Mouse (Mus musculus) midbrain, embryonic 10.5 days (tissue): ENCODE data around the gene Atp6v0d1. TPM values are rescaled to one million over a fixed set of nuclear protein-coding genes. Genes with fewer than 3 reads are reported as not detected.
"Not testable (repeated sequence)": the region's sequence is repeated elsewhere in the genome, so short reads cannot be mapped to it uniquely, and the experiment has no call there.

Experiments used
- DNase-seq: peaks from one replicate; pipeline ENCODE4 v3.0.0-alpha.2; 2017; ENCODE audit warnings: low spot score
- H3K27ac ChIP-seq: fragments of 300-500 bp; sonication (generic); replicated peaks from 2 replicates; pipeline ENCODE4 v1.5.1; 2016; ENCODE audit warnings: mild to moderate bottlenecking
- H3K27me3 ChIP-seq: fragments of 300-500 bp; sonication (generic); 2 replicates; pipeline ENCODE4 v1.6.1; 2016; ENCODE audit warnings: low read depth, mild to moderate bottlenecking; ENCODE audit not compliant: poor library complexity, severe bottlenecking
- H3K36me3 ChIP-seq: fragments of 300-500 bp; sonication (generic); 2 replicates; pipeline ENCODE4 v1.6.1; 2016; ENCODE audit warnings: mild to moderate bottlenecking, moderate library complexity
- H3K4me1 ChIP-seq: fragments of 300-500 bp; sonication (generic); 2 replicates; pipeline ENCODE4 v1.6.1; 2016
- H3K4me3 ChIP-seq: fragments of 300-500 bp; sonication (generic); 2 replicates; pipeline ENCODE4 v1.5.1; 2016; ENCODE audit warnings: mild to moderate bottlenecking, moderate library complexity
- H3K9me3 ChIP-seq: fragments of 300-500 bp; sonication (generic); replicated peaks from 2 replicates; pipeline ENCODE4 v1.6.1; 2016; ENCODE audit warnings: mild to moderate bottlenecking
- WGBS: fragments of 180-500 bp; shearing (Covaris S2); methylation state at CpG from one replicate; pipeline ENCODE4 v1.1.7; 2016; 5-methylcytosine and 5-hydroxymethylcytosine counted together
- polyA plus RNA-seq: library from polyadenylated mRNA; unstranded; fragments of >200 nt; fragmentation: Nextera tagmentation; extraction: Ambion mirVana; gene quantifications from 2 replicates; pipeline ENCODE4 v1.2.1, GENCODE M21; 2016

Atp6v0d1 gene
- polyA plus RNA-seq, 1 experiment from 2014 or later: 85.4 TPM

DNA sequence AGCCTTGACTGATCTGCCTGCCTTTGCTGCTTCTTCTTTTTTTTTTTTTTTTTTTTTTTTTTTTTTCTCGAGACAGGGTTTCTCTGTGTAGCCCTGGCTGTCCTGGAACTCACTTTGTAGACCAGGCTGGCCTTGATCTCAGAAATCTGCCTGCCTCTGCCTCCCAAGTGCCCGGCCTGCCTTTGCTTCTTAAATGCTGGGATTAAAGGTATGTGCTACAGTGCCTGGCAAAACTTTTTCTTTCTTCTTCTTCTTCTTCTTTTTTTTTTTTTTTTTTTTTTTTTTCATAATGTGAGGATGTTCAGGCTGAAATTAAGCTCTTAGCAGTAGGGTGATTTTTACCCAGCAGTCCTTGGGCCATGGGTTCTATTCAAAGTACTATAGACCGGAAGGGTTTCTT, 36.7 kb upstream of the Atp6v0d1 start:
- H3K27me3 ChIP-seq: peaks cover 13% of the 10 kb centered on the region
- WGBS: 79% methylated on average over 3 of the region's 3 CpGs
- peaks cover 32% of the 10 kb centered on the region for H3K4me1 ChIP-seq
- H3K36me3 ChIP-seq, DNase-seq, H3K4me3 ChIP-seq, H3K9me3 ChIP-seq, H3K27ac ChIP-seq: not testable (repeated sequence)

DNA sequence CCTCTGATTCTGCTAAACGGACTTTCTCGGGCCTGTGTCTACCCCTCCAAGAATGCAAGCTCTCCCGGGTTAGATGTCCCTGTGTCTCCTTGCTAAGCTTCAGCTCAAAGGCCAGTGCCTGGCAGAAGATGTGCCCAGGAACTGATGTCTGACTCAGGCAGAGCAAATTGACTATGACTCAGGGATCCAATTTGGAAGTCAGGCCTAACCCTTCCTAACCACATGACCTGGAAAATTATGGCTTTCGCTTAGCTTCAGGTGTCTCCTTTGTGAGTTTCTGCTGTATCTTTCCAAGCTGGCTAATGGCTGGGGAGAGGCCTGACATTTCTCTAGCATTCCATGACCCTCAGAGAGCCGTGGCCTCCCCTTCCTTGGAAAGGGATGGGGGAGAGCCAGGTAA, 35.5 kb upstream of the Atp6v0d1 start:
- DNase-seq: no peak
- Histone ChIP-seq H3K36me3 (no peaks in the 10 kb centered on the region), H3K4me3 (no peak overlapping the region), H3K4me1 (peaks cover 24% of the 10 kb centered on the region), H3K9me3 (no peaks in the 10 kb centered on the region), H3K27ac (no peak overlapping the region), H3K27me3 (peaks cover 13% of the 10 kb centered on the region)
- WGBS: 73% methylated on average over 5 of the region's 5 CpGs

DNA sequence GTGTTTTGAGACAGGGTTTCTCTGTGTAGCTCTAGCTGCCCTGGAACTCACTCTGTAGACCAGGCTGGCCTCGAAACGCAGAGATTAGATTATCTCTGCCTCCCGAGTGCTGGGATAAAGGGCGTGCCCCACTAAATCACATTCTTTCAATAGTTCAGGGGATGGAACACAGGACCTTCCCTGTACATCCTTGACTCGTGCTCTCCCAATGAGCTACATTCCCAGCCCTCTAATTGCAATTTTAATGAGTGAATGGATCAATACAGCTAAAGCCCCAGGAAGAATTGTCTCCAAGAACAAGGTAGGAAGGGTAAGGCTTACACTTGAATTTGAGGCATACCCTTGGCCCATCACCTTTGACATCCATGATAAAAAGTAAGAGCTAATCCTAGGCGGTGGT, 32.9 kb upstream of the Atp6v0d1 start:
- Histone ChIP-seq H3K4me1 (peaks cover 14% of the 10 kb centered on the region), H3K27me3 (peaks cover 28% of the 10 kb centered on the region), H3K36me3 (no peaks in the 10 kb centered on the region), H3K4me3 (no peak overlapping the region), H3K9me3 (no peaks in the 10 kb centered on the region), H3K27ac (no peak overlapping the region)
- no peak for DNase-seq
- WGBS: 78% methylated on average over 6 of the region's 6 CpGs

DNA sequence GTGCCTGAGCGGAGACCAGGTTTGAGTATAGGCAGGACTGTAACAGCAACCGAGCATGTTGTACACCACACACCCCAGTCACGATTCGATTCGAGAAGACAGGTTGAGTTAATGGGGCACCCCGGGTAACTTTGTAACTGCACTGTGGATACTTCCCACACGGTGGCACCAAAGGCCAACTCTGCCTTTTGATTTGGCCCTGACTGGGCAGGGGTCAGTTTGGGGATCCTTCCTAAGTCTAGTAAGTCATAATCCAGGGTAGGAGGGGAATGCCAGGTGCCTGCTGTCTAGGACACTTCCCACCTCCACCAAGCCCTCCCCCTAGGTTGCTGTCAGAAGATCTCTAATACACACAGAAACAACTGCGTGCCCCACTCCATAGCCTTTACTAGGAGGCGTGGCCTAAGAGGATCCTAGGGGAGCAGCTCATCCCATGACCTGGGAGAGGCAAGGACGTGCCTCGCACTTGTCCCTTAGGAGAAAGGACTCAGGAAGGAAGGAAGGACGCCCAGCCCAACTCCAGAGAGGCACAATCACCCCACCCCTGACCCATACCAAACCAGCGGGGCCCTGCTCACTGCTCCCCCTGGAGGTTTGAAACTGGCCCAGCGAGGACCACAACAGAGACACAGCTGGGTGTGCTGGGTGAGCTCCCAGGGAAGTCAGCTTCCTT, 30.7 kb upstream of the Atp6v0d1 start:
- Histone ChIP-seq H3K4me3 (peak overlapping the region; percentile 22), H3K36me3 (no peaks in the 10 kb centered on the region), H3K27me3 (peaks cover 24% of the 10 kb centered on the region), H3K4me1 (peaks cover 17% of the 10 kb centered on the region), H3K9me3 (no peaks in the 10 kb centered on the region), H3K27ac (no peak overlapping the region)
- DNase-seq: peak; percentile 56
- 7% methylated on average over 14 of the region's 14 CpGs for WGBS

DNA sequence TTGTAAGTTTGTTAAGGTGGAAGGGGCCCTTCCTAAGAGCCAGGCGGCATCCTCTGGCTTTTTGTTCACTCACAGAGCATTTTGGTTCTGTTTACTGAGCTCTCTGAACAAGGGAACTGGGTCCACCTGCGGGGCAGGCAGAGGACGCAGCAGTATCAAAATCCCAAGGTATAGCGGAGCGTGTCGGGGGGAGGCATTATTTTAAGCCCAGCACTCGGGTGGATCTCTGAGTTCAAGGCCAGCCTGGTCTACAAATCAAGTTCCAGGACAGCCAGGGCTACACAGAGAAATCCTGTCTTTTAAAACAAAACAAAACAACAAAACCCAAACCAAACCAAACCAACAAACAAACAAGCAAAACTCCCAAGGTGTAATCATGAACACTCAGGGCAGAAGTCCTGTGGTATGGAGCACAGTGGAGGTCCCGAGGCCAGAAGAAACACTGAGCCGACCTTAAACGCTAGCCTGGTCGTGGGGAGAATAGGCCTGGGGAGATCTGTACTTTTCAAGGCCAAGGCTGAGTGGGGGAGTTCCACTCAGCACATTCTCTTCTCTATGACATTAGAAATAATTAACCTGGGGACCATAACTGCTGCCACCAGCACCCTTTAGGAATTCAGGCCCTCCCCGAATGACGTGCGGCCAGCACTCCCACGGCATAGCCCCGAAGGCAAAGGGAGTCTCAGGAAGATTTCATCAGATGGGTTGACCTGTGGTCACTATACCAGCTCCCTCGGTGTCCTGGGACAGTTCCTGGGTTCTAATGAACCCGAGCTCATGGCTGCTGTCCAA, 28.8 kb upstream of the Atp6v0d1 start:
- Histone ChIP-seq H3K36me3 (no peaks in the 10 kb centered on the region), H3K4me3 (no peak overlapping the region), H3K9me3 (no peaks in the 10 kb centered on the region), H3K27ac (no peak overlapping the region), H3K27me3 (peaks cover 24% of the 10 kb centered on the region), H3K4me1 (peaks cover 17% of the 10 kb centered on the region)
- DNase-seq: no peak
- 81% methylated on average over 18 of the region's 18 CpGs for WGBS

DNA sequence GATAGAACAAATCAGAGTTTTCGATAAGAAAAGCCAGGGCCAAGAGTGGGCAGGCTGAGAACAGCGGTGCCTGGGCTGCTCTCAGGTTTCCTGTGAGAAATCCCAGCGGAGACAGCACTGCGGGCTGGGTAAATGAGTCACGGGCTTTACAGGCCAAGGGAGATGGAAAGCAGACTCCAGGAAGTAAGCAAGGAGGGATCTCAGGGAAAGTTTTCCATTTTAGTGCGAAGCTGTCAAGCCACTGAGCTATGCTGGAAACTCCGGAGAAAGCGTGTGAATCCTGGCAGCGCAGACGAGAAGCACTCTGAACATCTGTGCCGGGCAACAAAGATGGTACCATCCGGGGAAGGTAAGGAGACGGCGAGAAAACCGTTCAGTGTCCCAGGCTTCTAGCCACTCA, 28.0 kb upstream of the Atp6v0d1 start:
- H3K27me3 ChIP-seq: peaks cover 24% of the 10 kb centered on the region
- no peaks in the 10 kb centered on the region for H3K9me3 ChIP-seq
- 0 out of 2 replicates have a peak overlapping the region, but pooled peaks have one; percentile 49 for H3K27ac ChIP-seq
- no peaks in the 10 kb centered on the region for H3K36me3 ChIP-seq
- DNase-seq: peak; percentile 25
- peak overlapping the region; percentile 16 for H3K4me3 ChIP-seq
- 35% methylated on average over 15 of the region's 15 CpGs for WGBS
- H3K4me1 ChIP-seq: peaks cover 17% of the 10 kb centered on the region

DNA sequence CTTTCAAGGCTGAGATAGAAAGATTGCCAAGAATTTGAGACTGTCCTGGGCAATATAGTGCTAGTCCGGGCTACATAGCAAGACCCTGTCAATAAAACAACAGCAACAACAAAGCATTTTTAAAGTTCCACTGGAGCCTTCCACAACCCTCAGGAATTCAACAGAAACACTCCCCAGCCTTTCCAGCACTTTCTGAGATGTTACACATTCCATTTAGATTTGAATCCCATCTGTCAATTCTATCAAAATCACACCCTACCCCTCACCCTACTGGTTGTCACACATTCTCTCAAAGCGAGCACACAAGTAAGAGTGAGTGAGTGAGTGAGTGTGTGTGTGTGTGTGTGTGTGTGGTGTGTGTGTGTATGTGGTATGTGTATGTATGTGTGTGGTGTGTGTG, 26.6 kb upstream of the Atp6v0d1 start:
- H3K36me3 ChIP-seq: no peaks in the 10 kb centered on the region
- peaks cover 24% of the 10 kb centered on the region for H3K27me3 ChIP-seq
- no peak for DNase-seq
- WGBS: 88% methylated on average over 2 of the region's 2 CpGs
- H3K4me3 ChIP-seq: no peak overlapping the region
- no peaks in the 10 kb centered on the region for H3K9me3 ChIP-seq
- H3K4me1 ChIP-seq: peaks cover 17% of the 10 kb centered on the region
- H3K27ac ChIP-seq: no peak overlapping the region

DNA sequence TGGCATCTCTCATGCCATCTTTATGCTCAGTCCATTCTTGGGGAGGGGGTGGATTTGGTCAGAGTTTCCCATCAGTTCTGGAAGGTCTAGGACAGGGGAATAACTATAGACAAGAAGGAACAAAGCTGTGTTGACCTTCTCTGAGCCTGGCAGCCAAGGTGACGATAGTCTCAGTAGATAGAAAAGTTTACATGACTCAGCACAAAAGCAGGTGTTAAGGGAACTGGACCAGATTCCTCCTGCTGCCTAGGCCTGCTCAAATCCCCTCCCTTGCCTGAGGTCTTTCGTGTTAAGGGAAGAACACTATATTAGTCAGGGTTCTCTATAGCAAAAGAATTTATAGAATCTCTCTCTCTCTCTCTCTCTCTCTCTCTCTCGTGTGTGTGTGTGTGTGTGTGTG, 13.9 kb upstream of the Atp6v0d1 start:
- 71% methylated on average over 3 of the region's 3 CpGs for WGBS
- no peak for DNase-seq
- Histone ChIP-seq H3K27ac (no peak overlapping the region), H3K4me3 (no peak overlapping the region), H3K4me1 (no peaks in the 10 kb centered on the region), H3K9me3 (no peaks in the 10 kb centered on the region), H3K36me3 (no peaks in the 10 kb centered on the region), H3K27me3 (no peaks in the 10 kb centered on the region)

DNA sequence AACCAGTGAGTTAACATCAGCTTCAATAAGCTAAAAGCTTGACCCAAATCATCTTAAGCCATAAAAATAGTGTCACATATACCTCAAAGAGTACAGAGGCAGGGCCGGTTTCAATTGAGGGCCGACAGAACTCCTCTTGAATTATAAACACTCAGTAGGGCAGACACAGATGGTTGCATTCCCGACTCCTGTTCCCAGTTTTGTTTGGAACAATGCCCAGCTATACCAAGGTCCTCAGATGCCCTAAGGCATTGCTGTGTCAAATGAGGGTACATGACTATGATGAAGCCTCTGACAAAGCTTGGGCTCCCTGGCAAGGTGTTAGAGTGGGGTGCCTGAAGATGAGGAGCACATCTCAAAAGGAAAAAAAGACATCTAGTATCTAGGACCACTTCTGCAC, 9.7 kb upstream of the Atp6v0d1 start:
- H3K9me3 ChIP-seq: no peaks in the 10 kb centered on the region
- 85% methylated on average over 3 of the region's 3 CpGs for WGBS

DNA sequence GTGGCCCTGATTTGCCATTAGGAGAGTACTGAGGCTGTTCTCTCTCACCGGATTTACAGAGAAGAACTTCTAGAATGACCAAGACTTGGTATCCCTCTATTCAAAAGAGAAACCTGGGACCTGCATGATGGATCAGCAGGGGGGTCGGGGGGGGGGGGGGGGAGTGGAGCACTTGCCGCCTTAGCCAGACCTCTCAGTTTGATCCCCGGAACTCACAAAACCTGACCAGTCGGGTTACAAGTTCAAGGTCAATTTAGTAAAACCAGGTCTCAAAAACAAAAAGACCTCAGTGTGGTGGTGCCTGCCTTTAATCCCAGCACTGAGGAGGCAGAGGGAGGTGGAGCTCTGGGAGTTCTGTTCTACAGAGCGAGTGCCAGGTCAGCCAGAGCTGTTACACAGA, 8.9 kb upstream of the Atp6v0d1 start:
- H3K4me3 ChIP-seq: no peak overlapping the region

More for the DNA sequence above, 9.7 kb upstream of the Atp6v0d1 start:
- no peak overlapping the region for H3K4me3 ChIP-seq
- H3K27ac ChIP-seq: no peak overlapping the region
- H3K27me3 ChIP-seq: no peaks in the 10 kb centered on the region
- no peak for DNase-seq
- H3K4me1 ChIP-seq: no peaks in the 10 kb centered on the region
- no peaks in the 10 kb centered on the region for H3K36me3 ChIP-seq

DNA sequence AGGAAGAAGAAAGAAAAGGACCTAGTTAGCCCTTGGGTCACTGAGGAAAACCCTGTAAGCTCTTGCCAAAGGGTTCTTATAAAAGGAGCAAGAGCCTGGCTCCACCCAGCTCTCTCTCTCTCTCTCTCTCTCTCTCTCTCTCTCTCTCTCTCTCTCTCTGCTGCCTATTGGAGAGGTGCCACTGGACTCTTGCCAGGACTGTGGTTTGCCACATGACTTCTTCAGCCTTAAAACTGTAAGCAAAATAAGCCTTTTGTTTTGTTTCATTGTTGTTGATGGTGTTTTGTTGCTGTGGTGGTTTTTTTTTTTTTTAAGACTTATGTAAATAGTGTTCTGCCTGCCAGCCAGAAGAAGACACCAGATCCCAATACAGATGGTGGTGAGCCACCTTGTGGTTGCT, 7.6 kb upstream of the Atp6v0d1 start:
- Histone ChIP-seq H3K4me3 (no peak overlapping the region), H3K9me3 (no peaks in the 10 kb centered on the region), H3K36me3 (no peaks in the 10 kb centered on the region), H3K4me1 (no peaks in the 10 kb centered on the region), H3K27ac (no peak overlapping the region), H3K27me3 (no peaks in the 10 kb centered on the region)
- DNase-seq: no peak

More for the DNA sequence above, 8.9 kb upstream of the Atp6v0d1 start:
- WGBS: 49% methylated on average over 6 of the region's 6 CpGs
- Histone ChIP-seq H3K4me1 (no peaks in the 10 kb centered on the region), H3K27ac (no peak overlapping the region), H3K9me3 (no peaks in the 10 kb centered on the region), H3K36me3 (no peaks in the 10 kb centered on the region), H3K27me3 (no peaks in the 10 kb centered on the region)
- no peak for DNase-seq

DNA sequence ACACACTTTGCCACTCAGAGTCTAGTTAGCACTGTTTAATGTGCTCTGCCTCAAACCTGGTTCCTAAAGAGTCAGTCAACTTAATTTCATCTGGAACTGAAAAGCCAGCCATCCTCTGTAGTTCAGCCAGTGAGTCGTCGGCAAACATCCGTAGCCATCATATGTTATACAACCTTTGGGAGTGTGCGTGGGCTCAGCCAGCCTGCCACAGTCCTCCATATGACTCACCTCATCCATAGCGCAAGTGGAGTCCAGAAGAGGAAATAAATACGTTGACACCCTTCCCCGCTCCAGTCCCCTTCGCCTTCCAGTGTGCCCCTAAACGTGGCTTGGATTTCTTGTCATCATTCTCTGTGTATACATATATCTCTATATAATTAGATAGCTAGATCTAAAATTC, 6.0 kb upstream of the Atp6v0d1 start:
- no peak overlapping the region for H3K4me3 ChIP-seq
- H3K9me3 ChIP-seq: no peaks in the 10 kb centered on the region
- H3K4me1 ChIP-seq: peaks cover 6% of the 10 kb centered on the region
- no peaks in the 10 kb centered on the region for H3K36me3 ChIP-seq
- H3K27ac ChIP-seq: no peak overlapping the region
- H3K27me3 ChIP-seq: peaks cover 8% of the 10 kb centered on the region
- WGBS: 91% methylated on average over 9 of the region's 9 CpGs
- no peak for DNase-seq
